Mouse (Mus musculus) heart, postnatal 0 days (tissue): ENCODE data around the gene Ttc28. TPM values are rescaled to one million over a fixed set of nuclear protein-coding genes. Genes with fewer than 3 reads are reported as not detected.

Source experiments
- ATAC-seq: fragments of 200-750 bp; cut with Nextera tagmentation; 2 replicates; pipeline ENCODE4 v1.8.0; 2017; ENCODE audit warnings: low read depth, moderate number of reproducible peaks, moderate library complexity; ENCODE audit not compliant: insufficient read depth
- DNase-seq: peaks from one replicate; pipeline ENCODE4 v3.0.0-alpha.2; 2016; ENCODE audit warnings: low spot score
- H3K27ac ChIP-seq: fragments of 300-500 bp; sonication (generic); 2 replicates; pipeline ENCODE4 v1.5.1; 2014; ENCODE audit warnings: low read depth, mild to moderate bottlenecking
- H3K27me3 ChIP-seq: fragments of 300-500 bp; sonication (generic); 2 replicates; pipeline ENCODE4 v1.6.1; 2014; ENCODE audit warnings: low read length, mixed read lengths; ENCODE audit not compliant: control insufficient read depth, insufficient read depth
- H3K36me3 ChIP-seq: fragments of 300-500 bp; sonication (generic); replicated peaks from 2 replicates; pipeline ENCODE4 v1.6.1; 2014; ENCODE audit warnings: low read length, mixed read lengths; ENCODE audit not compliant: control insufficient read depth, insufficient read depth
- H3K4me1 ChIP-seq: fragments of 300-500 bp; sonication (generic); 2 replicates; pipeline ENCODE4 v1.6.1; 2014; ENCODE audit warnings: antibody characterized with exemption; ENCODE audit not compliant: control insufficient read depth, insufficient read depth
- H3K4me2 ChIP-seq: fragments of 300-500 bp; sonication (generic); 2 replicates; pipeline ENCODE4 v1.6.1; 2014; ENCODE audit warnings: low read depth, mild to moderate bottlenecking, low read length, moderate library complexity
- H3K4me3 ChIP-seq: fragments of 300-500 bp; sonication (generic); 2 replicates; pipeline ENCODE4 v1.5.1; 2014; ENCODE audit warnings: low read depth, low read length
- H3K9ac ChIP-seq: fragments of 300-500 bp; sonication (generic); replicated peaks from 2 replicates; pipeline ENCODE4 v1.6.1; 2014; ENCODE audit warnings: low read depth, low read length, mixed read lengths
- H3K9me3 ChIP-seq: fragments of 300-500 bp; sonication (generic); replicated peaks from 2 replicates; pipeline ENCODE4 v1.6.1; 2016; ENCODE audit warnings: low read length; ENCODE audit not compliant: control insufficient read depth
- CTCF ChIP-seq: IDR thresholded peaks from 2 replicates; pipeline ENCODE4 v1.5.1; 2016; ENCODE audit warnings: antibody characterized with exemption, control low read depth, low read depth
- EP300 ChIP-seq: IDR thresholded peaks from 2 replicates; pipeline ENCODE4 v1.6.1; 2016; ENCODE audit warnings: antibody characterized with exemption, low read depth
- WGBS: fragments of 180-500 bp; shearing (Covaris S2); extraction: QIAGEN DNeasy Blood & Tissue Kit; methylation state at CpG from one replicate; pipeline ENCODE4 v1.1.7; 2014; 5-methylcytosine and 5-hydroxymethylcytosine counted together
- polyA plus RNA-seq: library from polyadenylated mRNA; unstranded; fragments of >200 nt; fragmentation: Nextera tagmentation; extraction: Ambion mirVana; gene quantifications from 2 replicates; pipeline ENCODE4 v1.2.1, GENCODE M21; 2015
- total RNA-seq: library from RNA; depleted of rRNA; stranded (reverse); fragments of >200 nt; gene quantifications from 2 replicates; pipeline ENCODE4 v1.2.3, GENCODE M21; 2014; ENCODE audit warnings: low replicate concordance

Ttc28 gene
- total and polyA plus RNA-seq, 2 experiments from 2014 or later: 4.6 to 14.2 TPM

DNA sequence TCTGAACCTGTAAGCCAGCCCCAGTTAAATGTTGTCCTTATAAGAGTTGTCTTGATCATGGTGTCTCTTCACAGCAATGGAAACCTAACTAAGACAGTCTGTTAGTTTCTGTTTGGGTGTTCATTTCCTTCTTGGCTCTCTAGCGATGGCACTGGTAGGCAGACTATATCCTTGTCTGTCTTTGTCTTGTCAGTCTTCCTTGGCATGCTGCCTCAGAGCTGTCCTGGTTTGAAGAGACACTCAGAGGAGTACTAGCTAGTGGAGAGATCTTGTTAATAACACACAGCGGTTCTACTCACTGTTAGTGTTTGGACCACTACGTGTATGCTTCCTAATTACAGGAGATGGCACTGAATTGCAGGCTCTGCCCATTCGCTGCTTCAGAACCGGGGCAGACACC is 189.9 kb downstream of the Ttc28 start:
- Histone ChIP-seq H3K4me1 (0 out of 2 replicates have a peak, but pooled peaks cover 11% of the 10 kb centered on the region), H3K36me3 (no peaks in the 10 kb centered on the region), H3K9me3 (no peaks in the 10 kb centered on the region), H3K9ac (no peak overlapping the region), H3K4me3 (no peak overlapping the region), H3K4me2 (no peak overlapping the region), H3K27ac (no peak overlapping the region), H3K27me3 (no peaks in the 10 kb centered on the region)
- ATAC-seq: no peak
- DNase-seq: no peak
- WGBS: 83% methylated on average over 5 of the region's 5 CpGs
- TF ChIP-seq EP300: no peak
- TF ChIP-seq CTCF: no peak

DNA sequence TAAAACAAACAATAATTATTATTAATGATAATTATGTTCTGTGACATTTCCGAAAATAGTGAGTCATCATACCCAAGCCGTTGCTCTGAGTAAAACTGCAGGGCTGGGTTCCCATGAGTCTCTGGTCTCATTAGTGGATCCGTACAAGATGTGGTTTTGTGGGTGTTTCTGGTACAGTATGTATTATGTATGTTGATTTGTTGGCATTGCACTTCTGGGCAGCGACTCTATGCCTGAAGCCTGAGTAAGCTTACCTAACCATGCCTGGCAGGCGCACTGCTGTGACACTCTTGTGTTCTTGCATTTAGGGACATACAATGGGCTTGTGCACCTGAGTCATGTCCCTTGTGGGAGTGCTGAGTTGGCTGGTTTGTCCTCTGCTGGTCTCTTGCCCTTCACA is 190.3 kb downstream of the Ttc28 start:
- Histone ChIP-seq H3K4me1 (0 out of 2 replicates have a peak, but pooled peaks cover 11% of the 10 kb centered on the region), H3K27me3 (no peaks in the 10 kb centered on the region), H3K4me3 (no peak overlapping the region), H3K36me3 (no peaks in the 10 kb centered on the region), H3K9ac (no peak overlapping the region), H3K4me2 (no peak overlapping the region), H3K27ac (no peak overlapping the region), H3K9me3 (no peaks in the 10 kb centered on the region)
- ATAC-seq (no peak), DNase-seq (no peak)
- WGBS: 89% methylated on average over 5 of the region's 5 CpGs
- TF ChIP-seq CTCF: no peak
- no peak for TF ChIP-seq EP300

DNA sequence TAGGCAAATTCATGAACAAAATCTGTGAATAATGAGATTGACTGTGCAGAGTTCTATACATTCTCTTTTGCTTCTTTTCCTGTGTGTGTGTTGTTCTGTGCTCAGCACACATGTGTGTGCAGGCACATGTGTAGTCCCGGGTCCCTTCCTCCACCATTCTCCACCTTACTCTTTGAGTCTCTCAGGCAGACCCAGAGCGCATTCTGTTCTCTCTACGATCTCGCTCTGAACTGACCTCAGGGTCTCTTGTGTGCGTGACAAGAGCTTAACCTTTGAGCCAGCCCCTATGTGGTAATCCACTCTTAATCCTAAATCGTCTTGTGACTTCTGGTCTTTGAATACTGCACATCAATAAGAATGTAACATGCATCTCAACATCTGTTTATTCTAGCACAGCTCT is 190.8 kb downstream of the Ttc28 start:
- Histone ChIP-seq H3K27me3 (no peaks in the 10 kb centered on the region), H3K4me2 (no peak overlapping the region), H3K4me1 (0 out of 2 replicates have a peak, but pooled peaks cover 11% of the 10 kb centered on the region), H3K9ac (no peak overlapping the region), H3K9me3 (no peaks in the 10 kb centered on the region), H3K4me3 (no peak overlapping the region), H3K36me3 (no peaks in the 10 kb centered on the region), H3K27ac (no peak overlapping the region)
- TF ChIP-seq CTCF (no peak), EP300 (no peak)
- 87% methylated on average over 6 of the region's 6 CpGs for WGBS
- no peak for DNase-seq
- ATAC-seq: no peak

DNA sequence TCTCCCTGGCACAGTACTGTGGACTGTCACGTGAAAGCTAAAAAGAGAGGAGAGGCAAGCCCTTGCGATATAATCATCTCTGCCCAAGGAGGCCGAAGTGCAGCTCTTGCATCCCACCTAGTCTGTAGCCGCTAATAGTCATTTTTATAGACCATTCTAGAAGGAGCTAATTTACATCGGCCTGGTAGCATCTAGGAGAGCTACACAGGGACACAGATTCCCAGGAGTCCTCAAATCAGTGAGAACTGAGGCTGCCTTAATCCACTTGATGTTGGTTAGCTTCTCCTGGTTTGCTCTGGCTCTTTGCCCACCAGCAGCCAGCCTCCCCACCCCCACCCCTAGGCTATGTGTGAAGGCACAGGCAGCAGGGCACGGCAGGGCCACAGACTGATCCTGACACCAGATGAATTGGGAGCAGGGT is 193.7 kb downstream of the Ttc28 start:
- Histone ChIP-seq H3K4me2 (no peak overlapping the region), H3K36me3 (no peaks in the 10 kb centered on the region)
- no peak for ATAC-seq

DNA sequence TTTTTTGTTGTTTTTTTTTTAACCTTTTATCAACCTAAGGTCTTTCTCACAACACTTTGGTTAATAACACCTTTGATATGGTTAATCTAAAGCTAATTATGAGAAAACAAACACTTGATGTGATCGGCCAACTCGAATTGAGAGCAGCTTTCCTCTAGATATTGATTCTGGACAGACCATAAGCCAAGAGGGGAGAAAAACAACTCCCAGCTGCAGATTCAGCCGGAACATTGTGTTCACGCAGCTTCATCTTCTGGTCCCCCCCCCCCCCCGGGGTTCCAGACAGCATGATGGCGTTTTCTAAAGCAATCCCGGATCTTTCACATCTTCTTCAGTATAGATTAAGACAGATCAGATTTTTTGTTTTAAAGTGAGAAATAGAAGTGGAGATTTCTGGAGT is 194.4 kb downstream of the Ttc28 start:
- Histone ChIP-seq H3K27ac (no peak overlapping the region), H3K4me2 (no peak overlapping the region), H3K27me3 (no peaks in the 10 kb centered on the region), H3K36me3 (no peaks in the 10 kb centered on the region), H3K4me1 (0 out of 2 replicates have a peak, but pooled peaks cover 9% of the 10 kb centered on the region), H3K4me3 (no peak overlapping the region), H3K9ac (no peak overlapping the region), H3K9me3 (no peaks in the 10 kb centered on the region)
- no peak for DNase-seq
- no peak for TF ChIP-seq CTCF
- no peak for TF ChIP-seq EP300
- whole genome bisulfite sequencing: 60% methylated on average over 7 of the region's 7 CpGs
- ATAC-seq: no peak

More for the DNA sequence above, 193.7 kb downstream of the Ttc28 start:
- WGBS: 45% methylated on average over 6 of the region's 6 CpGs
- H3K4me3 ChIP-seq: no peak overlapping the region
- no peak overlapping the region for H3K9ac ChIP-seq
- no peak for DNase-seq
- H3K27me3 ChIP-seq: no peaks in the 10 kb centered on the region
- 0 out of 2 replicates have a peak, but pooled peaks cover 9% of the 10 kb centered on the region for H3K4me1 ChIP-seq
- no peaks in the 10 kb centered on the region for H3K9me3 ChIP-seq
- TF ChIP-seq CTCF (no peak), EP300 (no peak)
- no peak overlapping the region for H3K27ac ChIP-seq

DNA sequence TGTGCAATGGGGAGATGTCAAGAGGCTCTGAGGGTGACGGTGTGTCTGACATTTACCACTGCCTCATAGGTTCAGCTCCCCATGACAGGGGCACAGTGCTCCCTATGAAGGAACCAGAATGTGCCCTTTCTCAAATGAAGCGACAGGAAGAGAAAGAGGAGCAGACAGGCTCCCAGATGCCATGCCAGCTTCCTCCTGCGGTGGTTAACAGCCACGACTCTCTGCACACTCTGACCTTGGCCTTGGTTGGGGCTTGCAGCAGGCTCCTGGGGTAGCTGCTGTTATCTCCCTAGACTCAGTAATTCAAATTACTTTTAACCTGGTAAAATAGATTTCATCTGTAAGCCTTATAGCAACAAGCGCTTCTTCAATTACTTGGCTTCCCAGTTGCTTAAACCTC is 196.2 kb downstream of the Ttc28 start:
- H3K4me1 ChIP-seq: 0 out of 2 replicates have a peak, but pooled peaks cover 9% of the 10 kb centered on the region
- no peak for TF ChIP-seq CTCF
- no peak for TF ChIP-seq EP300
- no peak overlapping the region for H3K27ac ChIP-seq
- H3K4me2 ChIP-seq: no peak overlapping the region
- H3K36me3 ChIP-seq: no peaks in the 10 kb centered on the region
- H3K4me3 ChIP-seq: no peak overlapping the region
- no peaks in the 10 kb centered on the region for H3K9me3 ChIP-seq
- DNase-seq (no peak), ATAC-seq (no peak)
- no peaks in the 10 kb centered on the region for H3K27me3 ChIP-seq
- no peak overlapping the region for H3K9ac ChIP-seq
- 57% methylated on average over 5 of the region's 5 CpGs for WGBS
